Mouse (Mus musculus): ENCODE results near the gene Kcnq1.

GRCm38 (mm10) chr7:143095554-143095907 is 10.6 kb upstream of the Kcnq1 start:
- no peak for TF ChIP-seq CTCF (IDR thresholded peaks at IDR 0.05; ENCODE audit: insufficient read depth, low read length)
- TF ChIP-seq POLR2A (IDR thresholded peaks at IDR 0.05; ENCODE audit: borderline replicate concordance, extremely low read depth, low read depth, low read length), result no peak
